Mouse (Mus musculus): ENCODE results near the gene Auts2.

Gene Auts2

GRCm38 (mm10) chr5:131573296-131574177 lies 969.6 kb downstream of the Auts2 start:
- no peak for DNase-seq (ENCODE audit: low read depth, low spot score)

GRCm38 (mm10) chr5:131566032-131566431 lies 977.1 kb downstream of the Auts2 start:
- DNase-seq (ENCODE audit: low read depth, low spot score), result no peak

- no peak for DNase-seq (ENCODE audit: low read depth, low spot score)
Observed at GRCm38 (mm10) chr5:131563630-131564252, 979.4 kb downstream of the Auts2 start.

- no peak for DNase-seq (ENCODE audit: low read depth, low spot score)
Observed at GRCm38 (mm10) chr5:131560773-131561560, 982.2 kb downstream of the Auts2 start.

- no peak for DNase-seq (ENCODE audit: low read depth, low spot score)
Observed at GRCm38 (mm10) chr5:131558403-131559174, 984.6 kb downstream of the Auts2 start.

- no peak for DNase-seq (ENCODE audit: low read depth, low spot score)
Observed at GRCm38 (mm10) chr5:131557591-131558385, 985.4 kb downstream of the Auts2 start.

GRCm38 (mm10) chr5:131548932-131549563 lies 994.1 kb downstream of the Auts2 start:
- DNase-seq (ENCODE audit: low read depth, low spot score), result no peak

GRCm38 (mm10) chr5:131547926-131548325 lies 995.2 kb downstream of the Auts2 start:
- DNase-seq (ENCODE audit: low read depth, low spot score), result no peak

GRCm38 (mm10) chr5:131546414-131546813 lies 996.7 kb downstream of the Auts2 start:
- no peak for DNase-seq (ENCODE audit: low read depth, low spot score)

- DNase-seq (ENCODE audit: low read depth, low spot score), result no peak
Observed at GRCm38 (mm10) chr5:131544381-131544780, 998.8 kb downstream of the Auts2 start.

- no peak for DNase-seq (ENCODE audit: low read depth, low spot score)
Observed at GRCm38 (mm10) chr5:131538311-131538915, 1004.7 kb downstream of the Auts2 start.

GRCm38 (mm10) chr5:131537831-131538310 lies 1005.3 kb downstream of the Auts2 start:
- DNase-seq (ENCODE audit: low read depth, low spot score), result no peak

- DNase-seq (ENCODE audit: low read depth, low spot score), result no peak
Observed at GRCm38 (mm10) chr5:131537155-131537830, 1005.9 kb downstream of the Auts2 start.

- DNase-seq (ENCODE audit: low read depth, low spot score), result no peak
Observed at GRCm38 (mm10) chr5:131535752-131536151, 1007.4 kb downstream of the Auts2 start.

- DNase-seq (ENCODE audit: low read depth, low spot score), result no peak
Observed at GRCm38 (mm10) chr5:131533815-131534214, 1009.3 kb downstream of the Auts2 start.

- DNase-seq (ENCODE audit: low read depth, low spot score), result no peak
Observed at GRCm38 (mm10) chr5:131531744-131532552, 1011.2 kb downstream of the Auts2 start.

GRCm38 (mm10) chr5:131530828-131531227 lies 1012.3 kb downstream of the Auts2 start:
- DNase-seq (ENCODE audit: low read depth, low spot score), result no peak

GRCm38 (mm10) chr5:131526666-131527065 lies 1016.5 kb downstream of the Auts2 start:
- no peak for DNase-seq (ENCODE audit: low read depth, low spot score)
